Mouse (Mus musculus): ENCODE measurements around the gene Dhx34. TPM values are rescaled to one million over a fixed set of nuclear protein-coding genes. Genes with fewer than 3 reads are reported as not detected.
A peak's percentile ranks its signal among the peaks of the same experiment; 100 is the strongest.

The Dhx34 gene
- total RNA-seq, 2 experiments from 2014 or later = 3.7 to 13.8 TPM

- no peak for ATAC-seq (replicated peaks; ENCODE audit: low FRiP score, low TSS enrichment, poor library complexity, severe bottlenecking)
Measured at GRCm38 (mm10) chr7:16173146-16173545, 48.7 kb downstream of the Dhx34 start.

GRCm38 (mm10) chr7:16172586-16173140 is 49.2 kb downstream of the Dhx34 start:
- ATAC-seq (replicated peaks; ENCODE audit: low FRiP score, low TSS enrichment, poor library complexity, severe bottlenecking) = no peak

DNA sequence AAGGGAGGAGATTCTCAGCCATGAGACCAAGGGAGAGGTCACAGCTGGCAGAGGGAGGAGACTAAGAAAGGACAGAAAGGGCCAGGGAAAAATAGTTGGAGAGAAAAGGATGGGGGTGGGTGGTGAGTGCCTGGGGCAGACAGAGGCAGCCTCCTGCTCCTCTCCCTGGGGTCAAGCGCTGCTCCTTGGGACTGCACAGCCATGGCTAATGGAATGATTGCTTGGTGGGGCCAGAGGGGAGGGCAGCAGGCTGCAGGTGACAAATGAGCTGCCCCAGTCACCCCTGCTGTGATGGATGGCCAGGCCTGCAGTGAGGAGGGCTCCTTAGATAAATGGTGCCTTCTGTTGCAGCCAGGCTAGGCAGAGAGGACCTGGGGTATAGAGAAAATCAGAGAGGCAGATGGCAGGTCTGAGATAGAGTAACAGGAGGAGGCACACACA is 49.7 kb downstream of the Dhx34 start:
- ATAC-seq (replicated peaks; ENCODE audit: low FRiP score, low TSS enrichment, poor library complexity, severe bottlenecking) = no peak

DNA sequence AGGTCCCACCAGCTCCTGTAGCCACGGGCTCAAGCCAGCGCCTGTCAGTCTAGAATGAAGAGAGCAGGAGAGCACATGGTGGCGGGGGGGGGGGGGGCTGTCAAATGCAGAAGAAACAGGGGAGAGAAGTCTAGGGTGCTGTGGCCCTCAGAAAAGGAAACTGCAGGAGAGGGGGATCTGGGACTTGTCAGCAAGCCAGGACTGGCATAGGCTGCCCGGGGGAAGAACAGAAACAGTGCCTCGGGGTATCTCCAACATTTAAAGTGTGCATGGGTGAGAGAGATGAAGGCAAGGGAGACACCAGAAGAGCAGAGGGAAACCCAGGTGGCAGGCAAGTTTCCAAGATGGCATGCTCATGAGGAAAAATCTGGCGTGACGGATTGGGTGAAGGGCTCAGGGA is 59.8 kb downstream of the Dhx34 start:
- no peak for ATAC-seq (replicated peaks; ENCODE audit: low FRiP score, low TSS enrichment, poor library complexity, severe bottlenecking)

DNA sequence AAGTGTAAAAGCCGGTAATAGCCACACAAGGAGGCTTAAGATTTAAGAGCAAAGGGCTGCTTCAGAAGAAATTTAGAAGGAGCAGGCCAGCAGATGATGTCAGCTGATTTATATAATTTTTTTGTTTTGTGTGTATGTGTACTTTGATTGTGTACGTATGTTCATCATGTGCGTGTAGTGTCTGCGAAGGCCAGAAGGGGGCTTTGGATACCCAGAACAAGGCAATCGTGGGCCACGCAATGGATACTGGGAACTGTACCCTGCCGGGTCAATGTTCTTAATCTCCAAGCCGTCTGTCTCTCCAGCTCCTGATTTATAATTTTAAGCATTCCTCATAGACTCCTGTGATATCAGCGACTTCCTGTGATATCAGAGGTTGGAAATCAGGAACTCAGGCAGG is 60.5 kb downstream of the Dhx34 start:
- no peak for ATAC-seq (replicated peaks; ENCODE audit: low FRiP score, low TSS enrichment, poor library complexity, severe bottlenecking)

- peak; percentile 47; the same call in 1 of the 2 replicates for ATAC-seq (replicated peaks; ENCODE audit: low FRiP score, low TSS enrichment, poor library complexity, severe bottlenecking)
Measured at GRCm38 (mm10) chr7:16160702-16161101, 61.1 kb downstream of the Dhx34 start.

- peak; percentile 22; the same call in 1 of the 2 replicates for ATAC-seq (replicated peaks; ENCODE audit: low FRiP score, low TSS enrichment, poor library complexity, severe bottlenecking)
Measured at GRCm38 (mm10) chr7:16158735-16159134, 63.1 kb downstream of the Dhx34 start.

DNA sequence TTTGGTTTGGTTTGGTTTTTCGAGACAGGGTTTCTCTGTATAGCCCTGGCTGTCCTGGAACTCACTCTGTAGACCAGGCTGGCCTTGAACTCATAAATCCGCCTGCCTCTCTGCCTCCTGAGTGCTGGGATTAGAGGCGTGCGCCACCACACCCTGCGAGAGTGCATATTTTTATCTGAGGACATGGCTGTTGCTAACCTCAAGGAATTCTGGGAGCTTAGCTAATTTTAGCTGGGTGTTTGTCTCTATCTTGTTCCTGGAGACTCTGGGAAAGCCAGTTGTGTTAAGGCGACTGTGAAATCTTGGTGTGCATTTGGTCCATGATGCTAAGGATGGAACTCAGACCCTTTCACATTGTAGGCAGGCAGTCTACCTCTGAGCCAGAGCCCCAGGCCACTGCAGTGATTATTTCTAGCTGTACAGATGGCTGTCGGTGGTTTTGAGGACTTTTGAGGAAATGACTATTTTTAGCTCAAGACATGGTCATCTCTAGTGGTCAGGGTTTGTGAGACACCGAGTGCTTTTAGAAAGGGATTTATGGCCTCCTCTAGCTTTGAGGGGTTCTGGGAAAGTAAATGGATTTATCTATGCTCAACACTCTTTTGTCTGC is 65.6 kb downstream of the Dhx34 start:
- ATAC-seq (replicated peaks; ENCODE audit: low FRiP score, low TSS enrichment, poor library complexity, severe bottlenecking) = no peak

- no peak for ATAC-seq (replicated peaks; ENCODE audit: low FRiP score, low TSS enrichment, poor library complexity, severe bottlenecking)
Measured at GRCm38 (mm10) chr7:16155132-16155872, 66.5 kb downstream of the Dhx34 start.

DNA sequence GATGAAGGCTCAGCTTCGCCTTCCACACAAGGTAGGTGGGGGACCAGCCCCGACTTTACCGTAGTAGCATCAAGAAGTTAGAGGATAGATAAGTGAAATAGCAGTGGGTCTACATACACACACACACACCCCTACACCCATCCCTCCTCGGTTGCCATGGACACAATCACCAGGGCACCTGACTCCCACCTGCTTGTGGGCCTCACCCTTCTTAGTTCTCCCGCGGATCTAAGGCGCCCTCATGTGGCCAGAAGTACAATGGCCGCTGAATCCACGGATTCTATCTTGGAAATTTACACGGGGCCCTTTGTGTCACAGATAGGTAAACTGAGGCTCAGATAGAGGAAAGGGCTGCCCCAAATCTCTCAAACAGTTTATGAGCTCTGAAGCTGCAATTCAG is 68.3 kb downstream of the Dhx34 start:
- peak; percentile 81 for ATAC-seq (replicated peaks; ENCODE audit: low FRiP score, low TSS enrichment, poor library complexity, severe bottlenecking)

DNA sequence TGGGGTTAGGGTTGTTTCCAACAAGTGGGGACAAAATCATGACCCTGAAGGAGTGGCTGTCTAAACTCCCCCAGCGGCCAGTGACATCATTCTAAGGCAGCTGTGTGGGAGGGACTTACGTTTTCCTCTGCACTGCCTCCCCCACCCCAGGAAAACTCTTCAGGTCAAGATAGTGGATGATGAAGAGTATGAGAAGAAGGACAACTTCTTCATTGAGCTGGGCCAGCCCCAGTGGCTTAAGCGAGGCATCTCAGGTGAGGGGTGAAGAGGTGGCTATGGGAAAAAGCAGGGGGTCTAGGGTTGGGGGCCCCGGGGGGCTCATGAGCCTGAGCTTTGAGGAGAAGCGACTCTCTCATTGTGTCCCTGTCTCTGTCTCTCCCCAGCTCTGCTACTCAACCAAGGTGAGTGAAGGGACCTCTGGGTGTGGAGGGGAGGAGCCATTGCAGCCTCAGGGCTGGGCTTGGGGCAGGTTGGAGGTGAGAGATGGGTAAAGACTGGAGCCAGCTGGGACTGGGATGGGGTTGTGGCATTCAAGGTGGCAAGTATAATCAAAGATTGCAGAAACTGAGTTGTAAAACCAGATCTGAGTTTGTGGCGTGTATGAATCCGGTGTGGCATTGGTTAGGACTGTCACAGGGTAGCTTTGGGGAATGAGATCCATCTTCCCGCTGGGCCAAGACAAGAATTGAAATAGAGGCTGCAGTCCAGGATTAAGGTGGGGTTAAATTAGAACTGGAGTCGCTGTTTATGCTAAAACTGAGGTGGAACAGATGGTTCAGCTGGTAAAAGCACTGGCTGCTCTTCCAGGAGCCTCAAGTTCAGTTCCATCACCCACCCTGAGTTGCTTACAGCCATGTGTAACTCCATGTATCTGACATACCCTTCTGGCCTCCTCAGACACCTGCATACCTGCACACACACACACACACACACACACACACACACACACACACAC is 71.4 kb downstream of the Dhx34 start:
- ATAC-seq (replicated peaks; ENCODE audit: low FRiP score, low TSS enrichment, poor library complexity, severe bottlenecking) = no peak

- no peak for ATAC-seq (replicated peaks; ENCODE audit: low FRiP score, low TSS enrichment, poor library complexity, severe bottlenecking)
Measured at GRCm38 (mm10) chr7:16149241-16149640, 72.6 kb downstream of the Dhx34 start.

GRCm38 (mm10) chr7:16147643-16148042 is 74.2 kb downstream of the Dhx34 start:
- ATAC-seq (replicated peaks; ENCODE audit: low FRiP score, low TSS enrichment, poor library complexity, severe bottlenecking) = peak; percentile 78

Other genes starting within 250 kb of the Dhx34 start
- 12.6 and 21.3 TPM in 2 replicates for gene Bicra, start 174.1 kb downstream of the Dhx34 start, total RNA-seq (2014; fragmentation: Nextera tagmentation)
- gene Bicra, start 174.1 kb downstream of the Dhx34 start, total RNA-seq (2017) = 0.15 and 1.8 TPM in 2 replicates
- not detected in 2 replicates for gene Zfp541, start 160.2 kb downstream of the Dhx34 start, total RNA-seq (2014; fragmentation: Nextera tagmentation)
- gene Zfp541, start 160.2 kb downstream of the Dhx34 start, total RNA-seq (2017) = not detected in 2 replicates
- gene Napa, start 123.6 kb downstream of the Dhx34 start, total RNA-seq (2014; fragmentation: Nextera tagmentation) = 92.2 and 111 TPM in 2 replicates
- gene Napa, start 123.6 kb downstream of the Dhx34 start, total RNA-seq (2017) = 41.1 and 49.5 TPM in 2 replicates
- 14.3 and 20.7 TPM in 2 replicates for gene Kptn, start 102.1 kb downstream of the Dhx34 start, total RNA-seq (2014; fragmentation: Nextera tagmentation)
- gene Kptn, start 102.1 kb downstream of the Dhx34 start, total RNA-seq (2017) = 5.1 and 10.5 TPM in 2 replicates
- 0.07 TPM in 1 of 2 replicates, not detected in the other for gene Slc8a2, start 92.2 kb downstream of the Dhx34 start, total RNA-seq (2014; fragmentation: Nextera tagmentation)
- not detected in 2 replicates for gene Slc8a2, start 92.2 kb downstream of the Dhx34 start, total RNA-seq (2017)
- 0.42 and 0.49 TPM in 2 replicates for gene Meis3, start 46.9 kb downstream of the Dhx34 start, total RNA-seq (2014; fragmentation: Nextera tagmentation)
- gene Meis3, start 46.9 kb downstream of the Dhx34 start, total RNA-seq (2017) = not detected in 2 replicates
- gene C5ar2, start 22.1 kb upstream of the Dhx34 start, total RNA-seq (2014; fragmentation: Nextera tagmentation) = 3.2 and 4.5 TPM in 2 replicates
- 3.5 and 4.0 TPM in 2 replicates for gene C5ar2, start 22.1 kb upstream of the Dhx34 start, total RNA-seq (2017)
- gene C5ar1, start 37.5 kb upstream of the Dhx34 start, total RNA-seq (2014; fragmentation: Nextera tagmentation) = 0.22 TPM in 1 of 2 replicates, not detected in the other
- gene C5ar1, start 37.5 kb upstream of the Dhx34 start, total RNA-seq (2017) = 0.23 TPM in 1 of 2 replicates, not detected in the other
- 23.3 and 28.3 TPM in 2 replicates for gene Inafm1, start 51.6 kb upstream of the Dhx34 start, total RNA-seq (2014; fragmentation: Nextera tagmentation)
- gene Inafm1, start 51.6 kb upstream of the Dhx34 start, total RNA-seq (2017) = 14.8 and 18.4 TPM in 2 replicates
- 57.1 and 65.7 TPM in 2 replicates for gene Ccdc9, start 64.8 kb upstream of the Dhx34 start, total RNA-seq (2014; fragmentation: Nextera tagmentation)
- gene Ccdc9, start 64.8 kb upstream of the Dhx34 start, total RNA-seq (2017) = 106 and 110 TPM in 2 replicates
- 1.8 and 2.9 TPM in 2 replicates for gene Bbc3, start 86.4 kb upstream of the Dhx34 start, total RNA-seq (2014; fragmentation: Nextera tagmentation)
- gene Bbc3, start 86.4 kb upstream of the Dhx34 start, total RNA-seq (2017) = 3.1 and 4.4 TPM in 2 replicates
- gene Sae1, start 165.8 kb upstream of the Dhx34 start, total RNA-seq (2014; fragmentation: Nextera tagmentation) = 132 and 134 TPM in 2 replicates
- gene Sae1, start 165.8 kb upstream of the Dhx34 start, total RNA-seq (2017) = 478 and 490 TPM in 2 replicates
- gene Zc3h4, start 178.9 kb upstream of the Dhx34 start, total RNA-seq (2014; fragmentation: Nextera tagmentation) = 60.7 and 66.9 TPM in 2 replicates
- gene Zc3h4, start 178.9 kb upstream of the Dhx34 start, total RNA-seq (2017) = 29.5 and 39.1 TPM in 2 replicates
- 34.3 and 39.2 TPM in 2 replicates for gene Tmem160, start 230.7 kb upstream of the Dhx34 start, total RNA-seq (2014; fragmentation: Nextera tagmentation)
- 16.3 and 16.9 TPM in 2 replicates for gene Tmem160, start 230.7 kb upstream of the Dhx34 start, total RNA-seq (2017)

Measured in megakaryocyte-erythroid progenitor cell, adult 5-6 weeks (primary cell).